Mouse (Mus musculus): ENCODE data around the gene Phyhd1. TPM values are rescaled to one million over a fixed set of nuclear protein-coding genes. Genes with fewer than 3 reads are reported as not detected.
A peak's percentile ranks its signal among the peaks of the same experiment; 100 is the strongest.

The Phyhd1 gene
- total and polyA plus RNA-seq, 3 experiments, result 0.19 to 1.6 TPM; not detected in 1

DNA sequence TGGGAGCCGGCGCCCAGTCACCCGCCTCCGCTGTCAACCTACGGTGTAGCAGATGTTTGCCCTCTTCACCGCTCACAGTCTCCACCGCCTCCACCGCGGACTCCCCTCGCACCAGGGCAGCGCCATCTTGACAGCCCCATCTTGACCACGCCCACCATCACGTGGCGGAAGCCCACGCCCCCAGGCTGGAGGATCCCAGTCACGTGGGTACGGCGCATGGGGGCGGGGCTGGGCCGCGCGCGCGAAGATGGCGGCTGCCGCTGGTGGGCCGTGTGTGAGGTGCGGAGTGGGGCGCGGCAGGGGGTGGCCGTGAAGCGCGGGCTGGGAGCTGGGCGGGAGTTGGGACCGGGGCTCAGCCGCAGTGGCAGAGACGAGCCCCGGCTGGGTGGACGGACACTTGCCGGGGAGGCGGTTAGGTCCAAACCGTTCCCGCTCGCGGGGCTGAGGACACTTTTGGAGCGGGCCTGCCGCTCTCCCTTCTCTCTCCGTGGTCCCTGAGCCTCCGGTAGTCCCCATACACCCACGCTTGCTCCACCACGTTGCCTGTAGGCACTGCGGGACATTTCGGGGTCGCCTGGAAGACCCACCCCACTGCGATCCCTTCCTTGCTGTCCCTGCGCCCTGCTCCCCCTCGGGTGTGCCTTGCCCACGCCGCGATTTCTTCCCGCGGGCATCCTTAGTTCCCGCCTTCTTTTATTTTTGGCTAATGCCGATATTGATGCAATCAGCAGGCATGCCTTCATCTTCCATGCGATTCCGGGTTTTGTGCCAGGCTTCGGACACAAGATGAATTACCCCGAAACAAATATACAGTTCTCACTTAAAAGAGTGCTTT is 20.4 kb downstream of the Phyhd1 start, which contains the start of the genes Dolk and Nup188 (continued):
- TF ChIP-seq MEF2A (IDR thresholded peaks at IDR 0.05; ENCODE audit: extremely low read depth, insufficient replicate concordance, low read depth, low read length, poor library complexity, severe bottlenecking), result no peak
- 0 out of 2 replicates have a peak, but pooled peaks have one; percentile 28 for TF ChIP-seq NRF1 (IDR thresholded peaks at IDR 0.05; ENCODE audit: insufficient read depth, low read depth, low read length, poor library complexity, severe bottlenecking)
- TF ChIP-seq MXI1 (IDR thresholded peaks at IDR 0.05; ENCODE audit: low read depth, low read length), result peak; percentile 95
- TF ChIP-seq MYC (IDR thresholded peaks at IDR 0.05; ENCODE audit: low read depth, low read length), result peak; percentile 48; the same call in 1 of the 2 replicates
- no peak for TF ChIP-seq RAD21 (IDR thresholded peaks at IDR 0.05; ENCODE audit: low read depth, low read length)
- TF ChIP-seq KAT2A (conservative IDR thresholded peaks at IDR 0.05; ENCODE audit: low read depth, low read length), result no peak; the same call in 1 of the 2 replicates
- TF ChIP-seq GABPA (IDR thresholded peaks at IDR 0.05; ENCODE audit: low read depth, low read length), result no peak
- no peak for TF ChIP-seq ELF1 (IDR thresholded peaks at IDR 0.05; ENCODE audit: low read depth, low read length)
- TF ChIP-seq SMC3 (IDR thresholded peaks at IDR 0.05; ENCODE audit: low read depth, low read length), result no peak
- TF ChIP-seq CHD2 (IDR thresholded peaks at IDR 0.05; ENCODE audit: low read length), result no peak
- TF ChIP-seq POLR2AphosphoS2 (IDR thresholded peaks at IDR 0.05; ENCODE audit: low read length), result peak; percentile 74; the same call in 1 of the 2 replicates
- no peak for TF ChIP-seq ZKSCAN1 (IDR thresholded peaks at IDR 0.05; ENCODE audit: low read depth, low read length)

DNA sequence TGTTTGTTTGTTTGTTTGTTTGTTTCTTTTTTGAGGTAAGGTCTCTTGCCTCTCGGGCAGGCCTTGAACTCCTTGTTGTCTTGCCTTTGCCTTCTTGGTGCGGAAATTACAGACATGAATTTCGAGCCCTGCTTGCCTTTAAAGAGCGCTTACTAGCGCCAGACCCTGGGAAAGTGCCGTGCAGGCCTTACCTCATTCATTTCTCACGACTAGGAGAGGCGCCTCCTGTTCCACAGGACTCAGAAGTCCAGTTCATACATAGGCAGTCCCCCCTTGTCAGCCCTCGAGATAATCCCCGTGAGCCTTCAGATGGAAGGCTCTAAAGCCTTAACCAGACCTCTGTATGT is 21.0 kb downstream of the Phyhd1 start:
- H3K36me3 ChIP-seq (ENCODE audit: control insufficient read depth in 1 of 2, insufficient read depth in 2 of 2, low read length in 2 of 2), result peaks cover 0 to 12% of the 10 kb centered on the region in 2 experiments
- peak overlapping the region; percentile 89 to 93 for H3K4me3 ChIP-seq (ENCODE audit: control insufficient read depth in 1 of 2, insufficient read depth in 1 of 2, low read depth in 2 of 2, low read length in 2 of 2)
- peaks cover 49% of the 10 kb centered on the region for H3K79me2 ChIP-seq (ENCODE audit: control insufficient read depth, insufficient read depth, low read length, poor library complexity)
- peaks cover 0 to 14% of the 10 kb centered on the region in 2 experiments; a peak in 3 of 4 replicates for H3K4me1 ChIP-seq (ENCODE audit: control insufficient read depth in 1 of 2, insufficient read depth in 2 of 2, low read length in 2 of 2)
- no peak for TF ChIP-seq E2F4 (IDR thresholded peaks at IDR 0.05; ENCODE audit: borderline replicate concordance, low read depth, low read length)
- peak in 2 of 3 experiments; percentile 18 to 31; a peak in 2 of 6 replicates for TF ChIP-seq CTCF (IDR thresholded peaks at IDR 0.05 in 2 of 3, conservative IDR thresholded peaks at IDR 0.05 in 1 of 3; ENCODE audit: control insufficient read depth in 1 of 3, insufficient read depth in 1 of 3, low read depth in 2 of 3, low read length in 3 of 3, poor library complexity in 1 of 3, severe bottlenecking in 1 of 3)
- TF ChIP-seq MAZ (IDR thresholded peaks at IDR 0.05; ENCODE audit: low read depth, low read length), result no peak
- no peak for TF ChIP-seq ZC3H11A (IDR thresholded peaks at IDR 0.05; ENCODE audit: low read depth, low read length)
- no peak; the same call in 1 of the 2 replicates for TF ChIP-seq CHD1 (IDR thresholded peaks at IDR 0.05; ENCODE audit: low read depth, low read length)
- no peak for TF ChIP-seq ZKSCAN1 (IDR thresholded peaks at IDR 0.05; ENCODE audit: low read depth, low read length)
- 0 out of 2 replicates have a peak, but pooled peaks have one; percentile 24 for TF ChIP-seq ETS1 (IDR thresholded peaks at IDR 0.05; ENCODE audit: low read depth, low read length)
- TF ChIP-seq TBP (IDR thresholded peaks at IDR 0.05; ENCODE audit: low read depth, low read length), result no peak
- no peak for TF ChIP-seq ZMIZ1 (IDR thresholded peaks at IDR 0.05; ENCODE audit: low read depth, low read length)
- TF ChIP-seq USF1 (IDR thresholded peaks at IDR 0.05; ENCODE audit: low read depth, low read length), result no peak
- DNase-seq (ENCODE audit: low read depth, low spot score), result peak; percentile 71
- no peaks in the 10 kb centered on the region for H3K9me3 ChIP-seq (replicated peaks; ENCODE audit: insufficient read depth, low read length)
- no peaks in the 10 kb centered on the region for H3K27me3 ChIP-seq (ENCODE audit: control insufficient read depth in 1 of 2, insufficient read depth in 2 of 2, low read length in 2 of 2)
- peak overlapping the region; percentile 50 for H3K27ac ChIP-seq (ENCODE audit: control insufficient read depth, low read depth, low read length)
- H3K9ac ChIP-seq (ENCODE audit: control insufficient read depth, low read depth, low read length, poor library complexity, severe bottlenecking), result peak overlapping the region; percentile 93

Measured in MEL (cell line).